Mouse (Mus musculus) CH12.LX (cell line): ENCODE results near the gene Bri3bp.

Experiments used
- EP300 ChIP-seq: IDR thresholded peaks from 2 replicates; pipeline ENCODE4 v1.6.1; 2011; ENCODE audit warnings: low read length, improper control_type of control experiment
- MYC ChIP-seq: IDR thresholded peaks from 2 replicates; pipeline ENCODE4 v1.6.1; 2011; ENCODE audit warnings: low read depth, mild to moderate bottlenecking, improper control_type of control experiment, low read length
- NRF1 ChIP-seq: IDR thresholded peaks from 2 replicates; pipeline ENCODE4 v1.6.1; 2014; ENCODE audit warnings: low read depth, mild to moderate bottlenecking, inconsistent platforms, low read length, improper control_type of control experiment, moderate library complexity
- POLR2A ChIP-seq: IDR thresholded peaks from 2 replicates; pipeline ENCODE4 v1.6.1; 2011; ENCODE audit warnings: low read depth, mild to moderate bottlenecking, improper control_type of control experiment, low read length

DNA sequence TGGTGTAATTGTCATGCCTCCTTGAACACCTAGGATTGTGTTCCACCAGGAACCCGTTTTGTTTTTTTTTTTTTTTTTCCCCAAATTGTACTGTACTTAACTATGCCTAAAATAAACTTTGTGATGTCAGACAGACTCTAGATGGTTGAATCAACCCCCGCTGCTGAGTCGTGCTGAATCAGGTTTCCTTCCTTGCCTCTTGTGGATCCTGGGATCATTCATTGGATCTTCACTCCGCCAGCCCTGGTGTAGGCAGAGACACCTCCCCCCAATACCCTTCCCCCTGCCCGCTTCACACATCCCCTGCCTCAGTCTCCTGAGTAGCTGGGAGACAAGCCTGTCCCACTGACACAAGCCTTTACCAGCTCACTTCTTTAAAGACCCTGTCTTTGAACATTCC is 7.9 kb downstream of the Bri3bp start:
- no peak for TF ChIP-seq NRF1
- TF ChIP-seq POLR2A: no peak
- TF ChIP-seq MYC: no peak
- TF ChIP-seq EP300: no peak
